Mouse (Mus musculus) kidney, adult 2 months (tissue): ENCODE results near the gene Zbtb20. TPM values are rescaled to one million over a fixed set of nuclear protein-coding genes. Genes with fewer than 3 reads are reported as not detected.

Source experiments
- DNase-seq: peaks from one replicate; pipeline ENCODE4 v3.0.0; 2021
- H3K27ac ChIP-seq: fragments of 200-500 bp; 2 replicates; pipeline ENCODE4 v1.5.1; 2012; ENCODE audit warnings: low read depth, low read length, control low read depth, inconsistent platforms; ENCODE audit not compliant: insufficient read depth
- H3K27me3 ChIP-seq: fragments of 200-500 bp; replicated peaks from 2 replicates; pipeline ENCODE4 v1.6.1; 2012; ENCODE audit warnings: mild to moderate bottlenecking, moderate library complexity, low read length, inconsistent platforms; ENCODE audit not compliant: control insufficient read depth, insufficient read depth
- H3K36me3 ChIP-seq: fragments of 200-500 bp; 2 replicates; pipeline ENCODE4 v1.6.1; 2012; ENCODE audit warnings: mild to moderate bottlenecking, moderate library complexity, low read length, inconsistent platforms; ENCODE audit not compliant: control insufficient read depth, insufficient read depth
- H3K4me1 ChIP-seq: fragments of 200-500 bp; 2 replicates; pipeline ENCODE4 v1.6.1; 2011; ENCODE audit warnings: low read length; ENCODE audit not compliant: control insufficient read depth, insufficient read depth
- H3K4me3 ChIP-seq: fragments of 200-500 bp; 2 replicates; pipeline ENCODE4 v1.5.1; 2011; ENCODE audit warnings: mild to moderate bottlenecking, low read depth, low read length, control low read depth; ENCODE audit not compliant: insufficient read depth
- CTCF ChIP-seq: fragments of 200-500 bp; conservative IDR thresholded peaks from 2 replicates; pipeline ENCODE4 v1.5.1; 2011; ENCODE audit warnings: low read depth, mild to moderate bottlenecking, control low read depth, low read length, moderate library complexity, mixed read lengths; ENCODE audit not compliant: insufficient read depth, insufficient read length
- POLR2A ChIP-seq: fragments of 200-500 bp; IDR thresholded peaks from one replicate; pipeline ENCODE4 v1.6.1; 2011; ENCODE audit warnings: low read depth, low read length, control low read depth
- WGBS: fragments of 180-500 bp; shearing (Covaris S2); methylation state at CpG from one replicate; pipeline ENCODE4 v1.1.7; 2018; 5-methylcytosine and 5-hydroxymethylcytosine counted together
- polyA plus RNA-seq: library from polyadenylated mRNA; depleted of rRNA; stranded (reverse); fragments of >200 nt; gene quantifications from 2 replicates; pipeline ENCODE4 v1.2.3, GENCODE M21; 2012

The Zbtb20 gene
- polyA plus RNA-seq, 1 experiment, result 25.1 TPM

- Histone ChIP-seq H3K4me1 (no peaks in the 10 kb centered on the region), H3K36me3 (no peaks in the 10 kb centered on the region), H3K27me3 (no peaks in the 10 kb centered on the region), H3K4me3 (no peak overlapping the region), H3K27ac (no peak overlapping the region)
- TF ChIP-seq POLR2A (no peak), CTCF (no peak)
- DNase-seq, result no peak
- WGBS, result 72% methylated on average over 10 of the region's 10 CpGs
These were observed 786.7 kb downstream of the Zbtb20 start for GRCm38 (mm10) chr16:43662124-43663004.

GRCm38 (mm10) chr16:43663978-43664579 lies 788.4 kb downstream of the Zbtb20 start, which contains the start of gene Tigit:
TSS of gene Tigit (minus strand) at chr16:43664146.
- Histone ChIP-seq H3K4me3 (no peak within 1 kb of the TSS), H3K27ac (no peak within 1 kb of the TSS), H3K4me1 (no peaks in the 10 kb centered on the region), H3K27me3 (no peaks in the 10 kb centered on the region), H3K36me3 (no peaks in the 10 kb centered on the region)
- TF ChIP-seq CTCF (no peak), POLR2A (no peak)
- WGBS, result 67% methylated on average over 7 of the region's 7 CpGs
- no peak for DNase-seq

DNA sequence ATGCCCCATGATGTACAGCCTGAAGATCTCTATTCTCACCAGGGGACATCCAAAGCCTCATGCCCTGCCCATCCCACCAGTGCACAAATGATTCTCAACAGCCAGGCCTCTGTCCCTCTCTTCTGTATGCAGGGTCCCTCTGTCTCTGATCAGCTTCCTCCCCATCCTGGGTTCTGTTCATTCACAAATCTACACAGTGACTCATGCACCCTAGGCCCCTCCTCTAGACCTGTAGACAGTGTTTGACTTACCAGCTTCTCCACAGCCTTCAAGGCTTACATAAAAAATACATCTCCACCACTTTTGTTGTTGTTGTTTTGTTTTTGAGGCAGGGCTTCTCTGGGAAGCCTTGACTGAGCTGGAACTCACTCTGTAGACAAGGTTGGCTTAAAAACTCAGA lies 789.2 kb downstream of the Zbtb20 start:
- no peak overlapping the region for H3K4me3 ChIP-seq
- no peaks in the 10 kb centered on the region for H3K36me3 ChIP-seq
- no peak for DNase-seq
- no peaks in the 10 kb centered on the region for H3K27me3 ChIP-seq
- H3K27ac ChIP-seq, result no peak overlapping the region
- TF ChIP-seq POLR2A (no peak), CTCF (no peak)
- no peaks in the 10 kb centered on the region for H3K4me1 ChIP-seq

GRCm38 (mm10) chr16:43668294-43668693 lies 792.6 kb downstream of the Zbtb20 start:
- H3K4me3 ChIP-seq, result no peak overlapping the region
- 94% methylated on average over 3 of the region's 3 CpGs for WGBS
- no peak for DNase-seq
- no peaks in the 10 kb centered on the region for H3K4me1 ChIP-seq
- TF ChIP-seq POLR2A (no peak), CTCF (no peak)
- H3K27me3 ChIP-seq, result no peaks in the 10 kb centered on the region
- H3K36me3 ChIP-seq, result no peaks in the 10 kb centered on the region
- H3K27ac ChIP-seq, result no peak overlapping the region

GRCm38 (mm10) chr16:43671972-43672371 lies 796.3 kb downstream of the Zbtb20 start:
- Histone ChIP-seq H3K27ac (no peak overlapping the region), H3K4me1 (no peaks in the 10 kb centered on the region), H3K27me3 (no peaks in the 10 kb centered on the region), H3K4me3 (no peak overlapping the region), H3K36me3 (no peaks in the 10 kb centered on the region)
- 100% methylated on average over 1 of the region's 1 CpGs for WGBS
- no peak for TF ChIP-seq POLR2A
- TF ChIP-seq CTCF, result no peak
- DNase-seq, result no peak

GRCm38 (mm10) chr16:43672697-43673096 lies 797.0 kb downstream of the Zbtb20 start:
- no peak for TF ChIP-seq POLR2A
- TF ChIP-seq CTCF, result no peak
- Histone ChIP-seq H3K36me3 (no peaks in the 10 kb centered on the region), H3K4me3 (no peak overlapping the region), H3K27me3 (no peaks in the 10 kb centered on the region), H3K27ac (no peak overlapping the region), H3K4me1 (no peaks in the 10 kb centered on the region)
- DNase-seq, result no peak

DNA sequence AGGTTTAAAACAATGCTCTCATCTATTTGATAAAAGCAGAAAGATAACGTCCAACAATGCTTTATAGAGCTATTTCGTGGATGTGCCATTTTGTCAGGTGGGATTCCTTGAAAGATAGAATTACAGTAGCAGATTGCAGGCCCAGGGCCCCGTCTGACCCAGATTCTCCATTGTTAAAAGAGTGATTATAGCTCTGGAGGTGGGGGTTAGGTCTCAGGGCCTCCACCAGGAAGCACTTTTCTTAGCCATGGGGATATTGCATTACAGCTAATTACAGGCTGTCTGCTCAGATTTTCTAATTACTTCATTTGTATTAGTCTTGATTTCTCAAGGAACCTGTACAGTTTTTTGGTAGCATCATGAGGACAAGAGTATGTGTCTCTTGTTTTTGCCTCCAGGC lies 798.7 kb downstream of the Zbtb20 start:
- Histone ChIP-seq H3K27me3 (no peaks in the 10 kb centered on the region), H3K27ac (no peak overlapping the region), H3K36me3 (no peaks in the 10 kb centered on the region), H3K4me1 (no peaks in the 10 kb centered on the region), H3K4me3 (no peak overlapping the region)
- 52% methylated on average over 3 of the region's 3 CpGs for WGBS
- DNase-seq, result no peak
- TF ChIP-seq CTCF (no peak), POLR2A (no peak)
